ENCODE assay signal across 15 mouse cellular contexts in genomic region chr12:51663908-51664307, GRCm38 (mm10).
"Had no signal": no experiment of that assay in that cellular context is flagged by ENCODE, and none has a peak within 500 bp of the region (broad histone marks: within the 10 kb centered on the region; RNA-seq: fewer than 3 reads in every experiment).

No protein-coding gene starts in this region.

- H3K9ac ChIP-seq: lung, embryonic 14.5 days; midbrain, embryonic 13.5 days; midbrain, embryonic 15.5 days; neural tube, embryonic 13.5 days; stomach, embryonic 15.5 days had no signal

- H3K4me3 ChIP-seq: megakaryocyte, embryonic 14.5 days; midbrain, embryonic 13.5 days; midbrain, embryonic 15.5 days; neural tube, embryonic 13.5 days; stomach, embryonic 15.5 days had no signal

- H3K27me3 ChIP-seq: megakaryocyte, embryonic 14.5 days; midbrain, embryonic 13.5 days; midbrain, embryonic 15.5 days; neural tube, embryonic 13.5 days; stomach, embryonic 15.5 days had no signal

- H3K9me3 ChIP-seq: megakaryocyte, embryonic 14.5 days; midbrain, embryonic 13.5 days; midbrain, embryonic 15.5 days; neural tube, embryonic 13.5 days; stomach, embryonic 15.5 days had no signal

- H3K36me3 ChIP-seq: midbrain, embryonic 13.5 days; midbrain, embryonic 15.5 days; neural tube, embryonic 13.5 days; stomach, embryonic 15.5 days had no signal

- H3K4me2 ChIP-seq: lung, embryonic 14.5 days; midbrain, embryonic 11.5 days; midbrain, embryonic 13.5 days; midbrain, embryonic 15.5 days; neural tube, embryonic 13.5 days; stomach, embryonic 15.5 days had no signal

- DNase-seq: lung, adult 18-20 months; lung, embryonic 14.5 days; lung, postnatal 10 days; lung, postnatal 4 days; right cerebral cortex, postnatal 14 days; thymus, adult 2 months; thymus, postnatal 25 days; thymus, postnatal 4 days had no signal

- H3K4me1 ChIP-seq: stomach, embryonic 15.5 days had no signal

- ATAC-seq: midbrain, embryonic 13.5 days; midbrain, embryonic 15.5 days had no signal

- H3K27ac ChIP-seq: midbrain, embryonic 13.5 days; midbrain, embryonic 15.5 days; neural tube, embryonic 13.5 days; stomach, embryonic 15.5 days; stomach, postnatal 0 days had no signal
